Mouse (Mus musculus): Measurements from ENCODE around the gene Mgat5. TPM values are rescaled to one million over a fixed set of nuclear protein-coding genes. Genes with fewer than 3 reads are reported as not detected.

Gene Mgat5
- polyA plus RNA-seq, 2 experiments: 6.6 to 8.4 TPM

GRCm38 (mm10) chr1:127238871-127239314 lies 34.1 kb downstream of the Mgat5 start:
- 43% methylated on average over 6 of the region's 6 CpGs for WGBS
- DNase-seq (ENCODE audit: low spot score): no peak
- ATAC-seq (ENCODE audit: low FRiP score, low read depth): no peak
- Histone ChIP-seq H3K4me2 (replicated peaks; ENCODE audit: low read depth, low read length, severe bottlenecking) (no peak overlapping the region), H3K4me1 (ENCODE audit: control insufficient read depth, insufficient read depth, low read length) (peaks cover 13% of the 10 kb centered on the region), H3K36me3 (ENCODE audit: control insufficient read depth, insufficient read depth, low read length) (no peaks in the 10 kb centered on the region), H3K27me3 (ENCODE audit: control insufficient read depth, insufficient read depth, low read length) (no peaks in the 10 kb centered on the region), H3K27ac (replicated peaks; ENCODE audit: low read depth, low read length) (no peak overlapping the region), H3K9ac (ENCODE audit: low read depth, low read length, severe bottlenecking) (no peak overlapping the region), H3K4me3 (replicated peaks; ENCODE audit: low read length) (no peak overlapping the region), H3K9me3 (ENCODE audit: control insufficient read depth, low read length) (no peaks in the 10 kb centered on the region)
- TF ChIP-seq POLR2A (IDR thresholded peaks at IDR 0.05; ENCODE audit: borderline replicate concordance, extremely low read depth, insufficient read depth, insufficient read length): no peak

DNA sequence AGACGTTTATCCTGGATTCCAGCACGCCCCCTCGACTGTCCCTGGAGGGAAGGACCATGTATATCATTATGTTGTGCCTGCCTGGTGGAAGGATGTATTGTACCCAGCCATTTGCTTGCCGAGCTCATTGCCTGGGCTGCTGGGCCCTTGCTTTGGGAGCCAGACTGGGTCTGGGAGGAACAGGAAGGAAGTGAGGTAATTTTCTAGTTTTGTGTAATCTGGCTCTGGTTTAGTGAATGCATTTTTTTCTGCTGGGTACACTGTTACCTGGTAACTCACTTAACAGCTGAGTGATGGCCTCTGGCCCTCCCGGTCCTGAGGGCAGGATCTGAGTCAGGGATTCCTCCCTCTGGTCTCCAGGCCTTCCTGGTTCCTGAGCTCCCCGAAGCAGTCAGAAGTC lies 35.1 kb downstream of the Mgat5 start:
- peaks cover 13% of the 10 kb centered on the region for H3K4me1 ChIP-seq (ENCODE audit: control insufficient read depth, insufficient read depth, low read length)
- H3K27me3 ChIP-seq (ENCODE audit: control insufficient read depth, insufficient read depth, low read length): no peaks in the 10 kb centered on the region
- no peak for TF ChIP-seq POLR2A (IDR thresholded peaks at IDR 0.05; ENCODE audit: borderline replicate concordance, extremely low read depth, insufficient read depth, insufficient read length)
- no peak overlapping the region; the same call in 1 of the 2 replicates for H3K27ac ChIP-seq (replicated peaks; ENCODE audit: low read depth, low read length)
- no peaks in the 10 kb centered on the region for H3K9me3 ChIP-seq (ENCODE audit: control insufficient read depth, low read length)
- DNase-seq (ENCODE audit: low spot score) (no peak), ATAC-seq (ENCODE audit: low FRiP score, low read depth) (0 out of 2 replicates have a peak, but pooled peaks have one; percentile 26)
- no peak overlapping the region for H3K4me3 ChIP-seq (replicated peaks; ENCODE audit: low read length)
- no peak overlapping the region for H3K9ac ChIP-seq (ENCODE audit: low read depth, low read length, severe bottlenecking)
- H3K4me2 ChIP-seq (replicated peaks; ENCODE audit: low read depth, low read length, severe bottlenecking): no peak overlapping the region
- H3K36me3 ChIP-seq (ENCODE audit: control insufficient read depth, insufficient read depth, low read length): no peaks in the 10 kb centered on the region
- WGBS: 15% methylated on average over 6 of the region's 6 CpGs

DNA sequence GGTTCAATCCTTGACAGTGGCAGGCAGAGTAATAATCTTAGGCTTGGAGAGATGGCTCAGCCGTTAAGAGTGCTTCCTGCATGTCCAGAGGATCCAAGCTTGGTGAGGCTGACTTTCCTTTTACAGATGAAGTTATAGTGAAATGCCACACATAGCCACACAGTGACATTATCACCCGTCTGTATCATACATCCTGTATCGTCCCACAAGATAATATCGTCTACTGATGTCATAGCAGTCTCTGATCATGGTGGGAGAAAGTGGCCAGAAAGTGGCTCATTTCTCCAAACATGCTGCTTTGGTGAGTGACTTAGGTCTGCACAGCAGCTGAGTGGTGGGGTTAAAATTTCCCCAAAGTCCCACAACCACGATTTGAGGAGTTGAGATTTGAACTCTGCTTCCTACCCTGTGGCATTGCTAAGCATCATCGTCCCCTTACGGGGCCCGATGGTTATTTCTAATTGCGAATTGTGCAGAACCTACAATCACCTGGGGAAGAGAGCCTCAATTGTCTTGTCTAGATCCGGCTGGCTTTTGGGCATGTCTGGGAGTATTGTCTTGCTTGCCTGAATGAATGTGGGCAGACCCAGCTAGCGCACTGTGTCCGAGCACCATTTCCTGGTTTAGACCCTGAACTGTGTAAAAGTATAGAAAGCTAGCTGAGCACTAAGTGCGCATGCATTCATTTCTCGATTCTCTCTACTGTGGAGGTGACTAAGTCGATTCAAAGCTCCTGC lies 37.5 kb downstream of the Mgat5 start:
- Histone ChIP-seq H3K4me1 (ENCODE audit: control insufficient read depth, insufficient read depth, low read length) (peaks cover 13% of the 10 kb centered on the region), H3K9me3 (ENCODE audit: control insufficient read depth, low read length) (no peaks in the 10 kb centered on the region), H3K27ac (replicated peaks; ENCODE audit: low read depth, low read length) (no peak overlapping the region), H3K9ac (ENCODE audit: low read depth, low read length, severe bottlenecking) (no peak overlapping the region), H3K4me2 (replicated peaks; ENCODE audit: low read depth, low read length, severe bottlenecking) (no peak overlapping the region), H3K4me3 (replicated peaks; ENCODE audit: low read length) (no peak overlapping the region), H3K27me3 (ENCODE audit: control insufficient read depth, insufficient read depth, low read length) (no peaks in the 10 kb centered on the region), H3K36me3 (ENCODE audit: control insufficient read depth, insufficient read depth, low read length) (no peaks in the 10 kb centered on the region)
- ATAC-seq (ENCODE audit: low FRiP score, low read depth) (no peak), DNase-seq (ENCODE audit: low spot score) (no peak)
- TF ChIP-seq POLR2A (IDR thresholded peaks at IDR 0.05; ENCODE audit: borderline replicate concordance, extremely low read depth, insufficient read depth, insufficient read length): no peak
- 87% methylated on average over 15 of the region's 15 CpGs for WGBS

- ATAC-seq (ENCODE audit: low FRiP score, low read depth) (no peak), DNase-seq (ENCODE audit: low spot score) (no peak)
- WGBS: 56% methylated on average over 6 of the region's 6 CpGs
- Histone ChIP-seq H3K27ac (replicated peaks; ENCODE audit: low read depth, low read length) (no peak overlapping the region), H3K4me3 (replicated peaks; ENCODE audit: low read length) (no peak overlapping the region), H3K27me3 (ENCODE audit: control insufficient read depth, insufficient read depth, low read length) (no peaks in the 10 kb centered on the region), H3K9ac (ENCODE audit: low read depth, low read length, severe bottlenecking) (no peak overlapping the region), H3K4me2 (replicated peaks; ENCODE audit: low read depth, low read length, severe bottlenecking) (no peak overlapping the region), H3K9me3 (ENCODE audit: control insufficient read depth, low read length) (no peaks in the 10 kb centered on the region), H3K36me3 (ENCODE audit: control insufficient read depth, insufficient read depth, low read length) (no peaks in the 10 kb centered on the region), H3K4me1 (ENCODE audit: control insufficient read depth, insufficient read depth, low read length) (peaks cover 13% of the 10 kb centered on the region)
- TF ChIP-seq POLR2A (IDR thresholded peaks at IDR 0.05; ENCODE audit: borderline replicate concordance, extremely low read depth, insufficient read depth, insufficient read length): no peak
Measured at GRCm38 (mm10) chr1:127242888-127243588, 38.2 kb downstream of the Mgat5 start.

DNA sequence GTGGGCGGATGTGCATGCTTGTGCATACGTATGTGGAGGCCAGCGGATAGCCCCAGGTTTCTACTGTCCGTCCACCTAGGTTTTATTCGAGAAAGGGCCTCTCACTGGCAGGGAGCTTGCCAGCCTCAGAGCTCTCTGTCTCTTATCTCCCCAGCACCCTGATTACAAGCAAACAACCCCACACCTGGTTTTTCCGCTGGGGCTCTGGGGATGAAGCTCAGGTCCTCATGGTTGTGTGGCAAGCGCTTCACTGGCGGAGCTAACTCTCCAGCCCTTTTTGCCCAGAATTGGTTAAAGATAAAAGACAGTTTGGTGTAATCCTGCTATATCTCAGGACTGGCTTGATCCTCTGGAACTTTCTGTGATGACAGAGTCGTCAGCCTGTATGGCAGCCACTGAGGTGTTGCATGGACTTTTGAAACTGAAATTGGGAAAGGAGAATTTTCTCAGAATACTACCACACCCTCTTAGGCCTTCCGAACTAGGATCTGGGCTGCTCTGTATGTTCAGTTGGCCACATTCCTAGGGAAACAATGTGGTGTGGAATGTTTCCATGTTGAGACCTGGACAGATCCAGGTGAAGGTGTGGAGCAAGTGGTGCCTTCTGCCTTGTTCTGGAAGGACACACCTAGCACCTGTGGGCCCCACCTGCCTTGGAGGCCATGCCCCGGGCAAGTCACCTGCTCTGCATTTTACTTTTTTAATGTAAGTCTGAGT lies 39.4 kb downstream of the Mgat5 start:
- TF ChIP-seq POLR2A (IDR thresholded peaks at IDR 0.05; ENCODE audit: borderline replicate concordance, extremely low read depth, insufficient read depth, insufficient read length): no peak
- H3K4me2 ChIP-seq (replicated peaks; ENCODE audit: low read depth, low read length, severe bottlenecking): no peak overlapping the region
- ATAC-seq (ENCODE audit: low FRiP score, low read depth) (no peak), DNase-seq (ENCODE audit: low spot score) (no peak)
- peaks cover 10% of the 10 kb centered on the region for H3K4me1 ChIP-seq (ENCODE audit: control insufficient read depth, insufficient read depth, low read length)
- no peak overlapping the region for H3K4me3 ChIP-seq (replicated peaks; ENCODE audit: low read length)
- no peaks in the 10 kb centered on the region for H3K36me3 ChIP-seq (ENCODE audit: control insufficient read depth, insufficient read depth, low read length)
- no peak overlapping the region for H3K9ac ChIP-seq (ENCODE audit: low read depth, low read length, severe bottlenecking)
- WGBS: 83% methylated on average over 11 of the region's 11 CpGs
- H3K27me3 ChIP-seq (ENCODE audit: control insufficient read depth, insufficient read depth, low read length): no peaks in the 10 kb centered on the region
- no peak overlapping the region for H3K27ac ChIP-seq (replicated peaks; ENCODE audit: low read depth, low read length)
- no peaks in the 10 kb centered on the region for H3K9me3 ChIP-seq (ENCODE audit: control insufficient read depth, low read length)
